Mouse (Mus musculus) ES-E14 (cell line): ENCODE measurements at regions not wholly inside any gene's neighbourhood (a gene's known extent, or its start where the extent isn't known, plus 50 kb on each side); places are given as distances from the start of the nearest gene placed in this dataset.

Experiments used
- DNase-seq: peaks from one replicate; pipeline ENCODE4 v3.0.0-alpha.2; 2013; ENCODE audit warnings: low read depth, low spot score
- H3K27ac ChIP-seq: 2 replicates; pipeline ENCODE4 v1.5.1; 2012; ENCODE audit warnings: low read depth, mild to moderate bottlenecking, low read length, moderate library complexity, mixed read lengths; ENCODE audit not compliant: poor library complexity, insufficient read depth, severe bottlenecking
- H3K36me3 ChIP-seq: 2 replicates; pipeline ENCODE4 v1.6.1; 2012; ENCODE audit warnings: mild to moderate bottlenecking, low read length, moderate library complexity, mixed read lengths; ENCODE audit not compliant: control insufficient read depth, poor library complexity, insufficient read depth, severe bottlenecking
- H3K4me1 ChIP-seq, 2 experiments: fragments of 150-350 bp in 1 of 2; sonication (generic) in 1 of 2; 2 replicates each; pipeline ENCODE4 v1.6.1; 2012; ENCODE audit warnings: low read length in 2 of 2, mild to moderate bottlenecking in 1 of 2, mixed read lengths in 1 of 2; ENCODE audit not compliant: control insufficient read depth in 2 of 2, insufficient read depth in 2 of 2, poor library complexity in 1 of 2
- H3K4me3 ChIP-seq, 2 experiments: fragments of 150-350 bp in 1 of 2; sonication (generic) in 1 of 2; 2 replicates each; pipeline ENCODE4 v1.5.1; 2012; ENCODE audit warnings: low read length in 2 of 2, low read depth in 1 of 2, mild to moderate bottlenecking in 1 of 2, mixed read lengths in 1 of 2; ENCODE audit not compliant: insufficient read depth in 1 of 2, poor library complexity in 1 of 2, severe bottlenecking in 1 of 2
- H3K9ac ChIP-seq: 2 replicates; pipeline ENCODE4 v1.6.1; 2012; ENCODE audit warnings: low read depth, mild to moderate bottlenecking, low read length, mixed read lengths; ENCODE audit not compliant: poor library complexity, insufficient read depth, severe bottlenecking
- H3K9me3 ChIP-seq: fragments of 150-350 bp; sonication (generic); 2 replicates; pipeline ENCODE4 v1.6.1; 2012; ENCODE audit warnings: low read depth, mild to moderate bottlenecking, low read length; ENCODE audit not compliant: control insufficient read depth, insufficient read depth
- CHD2 ChIP-seq: IDR thresholded peaks from 2 replicates; pipeline ENCODE4 v1.6.1; 2014; ENCODE audit warnings: mild to moderate bottlenecking, low read depth, low read length, inconsistent platforms
- HCFC1 ChIP-seq: IDR thresholded peaks from 2 replicates; pipeline ENCODE4 v1.6.1; 2012; ENCODE audit warnings: low read length, inconsistent platforms, borderline replicate concordance; ENCODE audit not compliant: insufficient read depth
- MAFK ChIP-seq: IDR thresholded peaks from 2 replicates; pipeline ENCODE4 v1.6.1; 2014; ENCODE audit warnings: mild to moderate bottlenecking, low read depth, low read length, inconsistent platforms; ENCODE audit not compliant: insufficient read depth
- ZC3H11A ChIP-seq: IDR thresholded peaks from 2 replicates; pipeline ENCODE4 v1.6.1; 2012; ENCODE audit warnings: low read depth, mild to moderate bottlenecking, inconsistent platforms, low read length, borderline replicate concordance
- ZNF384 ChIP-seq: IDR thresholded peaks from 2 replicates; pipeline ENCODE4 v1.6.1; 2012; ENCODE audit warnings: low read depth, low read length, inconsistent platforms
- in situ Hi-C, 2 experiments: fragments of 600-800 bp; cut with MboI; formaldehyde crosslinking; loops; one replicate each; pipeline ENCODE4 v1.15.1; 2025; ENCODE audit warnings: low sequenced_read_pairs in 2 of 2, inconsistent platforms in 1 of 2; ENCODE audit not compliant: unreplicated experiment in 2 of 2

GRCm38 (mm10) chr1:194503517-194503916, 114.5 kb upstream of the Plxna2 start:
- in situ Hi-C loops, result no loop called here
- Histone ChIP-seq H3K9me3 (no peaks in the 10 kb centered on the region), H3K4me1 (peaks cover 0 to 2% of the 10 kb centered on the region in 2 experiments; a peak in 3 of 4 replicates), H3K9ac (no peak overlapping the region), H3K4me3 (no peak overlapping the region), H3K36me3 (no peaks in the 10 kb centered on the region), H3K27ac (no peak overlapping the region)
- DNase-seq, result no peak
- TF ChIP-seq HCFC1, result no peak
- TF ChIP-seq CHD2, result no peak
- no peak for TF ChIP-seq MAFK
- TF ChIP-seq ZNF384, result no peak
- TF ChIP-seq ZC3H11A, result no peak

GRCm38 (mm10) chr1:194496424-194496823, 121.6 kb upstream of the Plxna2 start:
- in situ Hi-C loops, result no loop called here
- H3K27ac ChIP-seq, result no peak overlapping the region

GRCm38 (mm10) chr1:194491111-194491510, 126.9 kb upstream of the Plxna2 start:
- no peaks in the 10 kb centered on the region for H3K36me3 ChIP-seq
- H3K4me1 ChIP-seq, result no peaks in the 10 kb centered on the region
- in situ Hi-C loops, result no loop called here
- H3K9ac ChIP-seq, result no peak overlapping the region
- no peaks in the 10 kb centered on the region for H3K9me3 ChIP-seq
- H3K27ac ChIP-seq, result no peak overlapping the region
- no peak overlapping the region for H3K4me3 ChIP-seq
- DNase-seq, result no peak
- TF ChIP-seq MAFK, result no peak

More at GRCm38 (mm10) chr1:194496424-194496823, 121.6 kb upstream of the Plxna2 start:
- no peaks in the 10 kb centered on the region for H3K36me3 ChIP-seq
- no peak overlapping the region for H3K9ac ChIP-seq
- H3K9me3 ChIP-seq, result no peaks in the 10 kb centered on the region
- no peak for DNase-seq
- H3K4me3 ChIP-seq, result no peak overlapping the region
- TF ChIP-seq ZC3H11A (no peak), MAFK (no peak), HCFC1 (no peak), CHD2 (no peak), ZNF384 (no peak)
- H3K4me1 ChIP-seq, result no peaks in the 10 kb centered on the region

- in situ Hi-C loops, result no loop called here
- H3K4me1 ChIP-seq, result no peaks in the 10 kb centered on the region
- no peaks in the 10 kb centered on the region for H3K9me3 ChIP-seq
- no peak for TF ChIP-seq CHD2
- TF ChIP-seq HCFC1, result no peak
- no peaks in the 10 kb centered on the region for H3K36me3 ChIP-seq
- DNase-seq, result no peak
- no peak overlapping the region for H3K4me3 ChIP-seq
- no peak overlapping the region for H3K27ac ChIP-seq
- H3K9ac ChIP-seq, result no peak overlapping the region
These were observed 129.9 kb upstream of the Plxna2 start for GRCm38 (mm10) chr1:194488126-194488525.

- Histone ChIP-seq H3K4me3 (no peak overlapping the region), H3K27ac (no peak overlapping the region), H3K9ac (no peak overlapping the region), H3K4me1 (no peaks in the 10 kb centered on the region), H3K36me3 (no peaks in the 10 kb centered on the region), H3K9me3 (no peaks in the 10 kb centered on the region)
- DNase-seq, result no peak
- in situ Hi-C loops, result no loop called here
- no peak for TF ChIP-seq CHD2
- TF ChIP-seq HCFC1, result no peak
- no peak for TF ChIP-seq ZC3H11A
- no peak for TF ChIP-seq ZNF384
These were observed 135.3 kb upstream of the Plxna2 start for GRCm38 (mm10) chr1:194482717-194483059.
